Mouse (Mus musculus) cerebellum, adult 2 months (tissue): ENCODE measurements around the gene Pde2a. TPM values are rescaled to one million over a fixed set of nuclear protein-coding genes. Genes with fewer than 3 reads are reported as not detected.

Source experiments
- DNase-seq, 2 experiments: peaks; one replicate each; pipeline ENCODE4 v3.0.0; 2021
- H3K27ac ChIP-seq: fragments of 200-500 bp; 2 replicates; pipeline ENCODE4 v1.5.1; 2012; ENCODE audit warnings: low read length, control low read depth, inconsistent platforms; ENCODE audit not compliant: insufficient read depth
- H3K27me3 ChIP-seq: fragments of 200-500 bp; 2 replicates; pipeline ENCODE4 v1.6.1; 2012; ENCODE audit warnings: inconsistent platforms, mild to moderate bottlenecking, low read length, moderate library complexity; ENCODE audit not compliant: control insufficient read depth, insufficient read depth
- H3K4me1 ChIP-seq: fragments of 200-500 bp; 2 replicates; pipeline ENCODE4 v1.6.1; 2011; ENCODE audit warnings: low read length; ENCODE audit not compliant: control insufficient read depth, insufficient read depth
- H3K4me3 ChIP-seq: fragments of 200-500 bp; replicated peaks from 2 replicates; pipeline ENCODE3; 2011; ENCODE audit warnings: mild to moderate bottlenecking, low read depth, low read length, control low read depth; ENCODE audit not compliant: insufficient read depth
- CTCF ChIP-seq: fragments of 200-500 bp; IDR thresholded peaks from 2 replicates; pipeline ENCODE4 v1.5.1; 2011; ENCODE audit warnings: low read depth, mild to moderate bottlenecking, control low read depth, low read length, moderate library complexity, borderline replicate concordance; ENCODE audit not compliant: insufficient read depth
- POLR2A ChIP-seq: fragments of 200-500 bp; IDR thresholded peaks from 2 replicates; pipeline ENCODE4 v1.6.1; 2011; ENCODE audit warnings: low read length, control low read depth, borderline replicate concordance; ENCODE audit not compliant: insufficient read depth
- WGBS: fragments of 180-500 bp; shearing (Covaris S2); methylation state at CpG from one replicate; pipeline ENCODE4 v1.1.7; 2018; 5-methylcytosine and 5-hydroxymethylcytosine counted together
- polyA plus RNA-seq: library from polyadenylated mRNA; depleted of rRNA; stranded (reverse); fragments of >200 nt; gene quantifications from 2 replicates; pipeline ENCODE4 v1.2.3, GENCODE M21; 2012

The Pde2a gene
- polyA plus RNA-seq, 1 experiment = 26.6 TPM

DNA sequence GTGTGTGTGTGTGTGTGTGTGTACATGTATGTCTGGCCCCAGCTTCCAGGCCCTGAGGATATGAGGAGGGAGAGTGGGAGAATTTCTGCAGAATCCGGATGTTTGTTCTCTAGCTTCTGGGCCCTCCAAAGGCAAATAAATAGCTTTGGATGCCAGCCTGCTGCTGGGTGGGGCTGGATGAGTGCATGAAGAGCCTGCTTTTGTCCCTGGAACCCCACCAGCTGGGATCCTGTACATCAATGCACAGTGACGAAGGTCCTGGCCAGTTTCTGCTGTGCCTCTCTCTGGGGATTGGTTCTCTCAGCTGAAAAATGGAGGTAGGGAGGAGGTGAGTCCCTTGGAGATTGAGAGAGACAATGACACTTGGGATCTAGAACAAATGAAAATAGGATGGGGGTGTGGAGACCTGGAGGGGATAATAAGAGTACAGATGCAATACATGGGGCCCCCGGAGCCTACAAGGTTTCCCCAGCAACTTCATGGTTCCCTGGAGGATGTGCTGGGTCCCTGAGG lies 50.5 kb downstream of the Pde2a start:
- Histone ChIP-seq H3K27ac (no peak overlapping the region), H3K4me1 (peaks cover 13% of the 10 kb centered on the region), H3K27me3 (no peaks in the 10 kb centered on the region), H3K4me3 (no peak overlapping the region)
- 70% methylated on average over 3 of the region's 3 CpGs for WGBS
- no peak for TF ChIP-seq CTCF
- TF ChIP-seq POLR2A = no peak
- no peak for DNase-seq

- Histone ChIP-seq H3K27ac (no peak overlapping the region), H3K27me3 (no peaks in the 10 kb centered on the region), H3K4me1 (peaks cover 13% of the 10 kb centered on the region), H3K4me3 (no peak overlapping the region)
- DNase-seq = no peak
- 51% methylated on average over 10 of the region's 10 CpGs for WGBS
- TF ChIP-seq POLR2A (no peak), CTCF (no peak)
Observed at GRCm38 (mm10) chr7:101472598-101473558, 51.4 kb downstream of the Pde2a start.

- no peak overlapping the region for H3K4me3 ChIP-seq
- H3K4me1 ChIP-seq = peaks cover 17% of the 10 kb centered on the region
- H3K27ac ChIP-seq = no peak overlapping the region
- TF ChIP-seq POLR2A (no peak), CTCF (no peak)
- 83% methylated on average over 5 of the region's 5 CpGs for WGBS
- no peaks in the 10 kb centered on the region for H3K27me3 ChIP-seq
- no peak for DNase-seq
Observed at GRCm38 (mm10) chr7:101474399-101474811, 52.9 kb downstream of the Pde2a start.

DNA sequence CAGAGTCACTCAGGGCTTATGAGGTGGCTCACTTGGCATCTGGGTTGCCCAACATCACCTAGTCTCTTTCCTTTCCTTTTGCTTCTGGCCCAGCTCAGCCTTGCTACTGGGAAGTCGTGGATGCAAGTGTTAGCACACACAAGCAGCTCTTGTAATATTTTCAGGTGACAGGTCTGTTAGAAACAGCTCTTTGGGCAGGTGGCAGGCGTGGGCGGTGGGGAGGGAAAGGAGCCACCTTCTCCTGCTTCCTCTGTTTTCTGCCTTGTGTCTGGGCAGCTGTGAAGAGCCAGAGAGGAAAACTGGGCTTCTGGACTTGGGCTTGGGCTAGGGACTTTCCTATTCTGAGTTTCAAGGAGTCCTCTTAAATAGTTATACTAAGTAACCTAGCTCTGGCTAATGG lies 54.5 kb downstream of the Pde2a start:
- DNase-seq = no peak
- Histone ChIP-seq H3K4me3 (no peak overlapping the region), H3K27ac (no peak overlapping the region), H3K27me3 (no peaks in the 10 kb centered on the region), H3K4me1 (peaks cover 24% of the 10 kb centered on the region)
- 79% methylated on average over 3 of the region's 3 CpGs for WGBS
- TF ChIP-seq CTCF (no peak), POLR2A (no peak)

GRCm38 (mm10) chr7:101476493-101476892 lies 55.0 kb downstream of the Pde2a start:
- no peak overlapping the region for H3K4me3 ChIP-seq
- DNase-seq = no peak
- WGBS = 21% methylated on average over 4 of the region's 4 CpGs
- TF ChIP-seq POLR2A (no peak), CTCF (no peak)
- H3K27me3 ChIP-seq = no peaks in the 10 kb centered on the region
- no peak overlapping the region for H3K27ac ChIP-seq
- peaks cover 24% of the 10 kb centered on the region for H3K4me1 ChIP-seq

GRCm38 (mm10) chr7:101477200-101477599 lies 55.7 kb downstream of the Pde2a start:
- no peak for DNase-seq
- Histone ChIP-seq H3K4me1 (peaks cover 24% of the 10 kb centered on the region), H3K27me3 (no peaks in the 10 kb centered on the region), H3K4me3 (no peak overlapping the region), H3K27ac (no peak overlapping the region)
- WGBS = 74% methylated on average over 5 of the region's 5 CpGs
- TF ChIP-seq POLR2A = no peak
- no peak for TF ChIP-seq CTCF

- TF ChIP-seq CTCF (no peak), POLR2A (no peak)
- Histone ChIP-seq H3K27ac (no peak overlapping the region), H3K4me3 (no peak overlapping the region), H3K4me1 (peaks cover 24% of the 10 kb centered on the region), H3K27me3 (no peaks in the 10 kb centered on the region)
- 91% methylated on average over 5 of the region's 5 CpGs for WGBS
- DNase-seq = no peak
Observed at GRCm38 (mm10) chr7:101478099-101478498, 56.6 kb downstream of the Pde2a start.

DNA sequence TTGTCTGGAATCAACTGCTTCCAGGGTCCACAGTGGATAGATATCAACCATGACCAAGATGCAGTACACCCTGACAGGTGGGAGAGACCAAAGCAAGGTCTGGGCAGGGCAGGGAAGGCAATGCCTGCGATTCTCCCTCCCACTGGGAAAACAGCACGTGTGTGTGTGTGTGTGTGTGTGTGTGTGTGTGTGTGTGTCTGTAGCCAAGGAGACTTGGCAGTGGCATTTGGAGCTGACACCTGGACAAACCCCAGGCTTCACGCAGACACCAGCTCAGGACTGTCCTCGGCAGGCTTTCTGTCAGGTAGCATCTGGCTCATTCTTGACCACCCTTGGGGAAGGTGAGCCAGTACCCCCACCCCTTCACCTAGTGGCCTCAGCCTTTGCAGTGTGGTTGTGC lies 58.4 kb downstream of the Pde2a start:
- WGBS = 12% methylated on average over 4 of the region's 4 CpGs
- Histone ChIP-seq H3K4me3 (no peak overlapping the region), H3K27ac (no peak overlapping the region), H3K27me3 (no peaks in the 10 kb centered on the region), H3K4me1 (peaks cover 24% of the 10 kb centered on the region)
- no peak for DNase-seq
- TF ChIP-seq CTCF (no peak), POLR2A (no peak)
